Mouse (Mus musculus) forebrain, embryonic 12.5 days (tissue): ENCODE results near the gene Snapin. TPM values are rescaled to one million over a fixed set of nuclear protein-coding genes. Genes with fewer than 3 reads are reported as not detected.
A peak's percentile ranks its signal among the peaks of the same experiment; 100 is the strongest.

ENCODE experiments used
- ATAC-seq: fragments of 200-750 bp; cut with Nextera tagmentation; 2 replicates; pipeline ENCODE4 v1.8.0; 2017; ENCODE audit warnings: moderate TSS enrichment; ENCODE audit not compliant: low FRiP score
- H3K27ac ChIP-seq: fragments of 300-500 bp; sonication (generic); 2 replicates; pipeline ENCODE4 v1.5.1; 2016; ENCODE audit warnings: mild to moderate bottlenecking
- H3K27me3 ChIP-seq: fragments of 300-500 bp; sonication (generic); 2 replicates; pipeline ENCODE4 v1.6.1; 2016; ENCODE audit warnings: mild to moderate bottlenecking
- H3K36me3 ChIP-seq: fragments of 300-500 bp; sonication (generic); replicated peaks from 2 replicates; pipeline ENCODE4 v1.6.1; 2016; ENCODE audit warnings: mild to moderate bottlenecking
- H3K4me1 ChIP-seq: fragments of 300-500 bp; sonication (generic); 2 replicates; pipeline ENCODE4 v1.6.1; 2016
- H3K4me2 ChIP-seq: fragments of 300-500 bp; sonication (generic); 2 replicates; pipeline ENCODE4 v1.6.1; 2016; ENCODE audit warnings: mild to moderate bottlenecking, moderate library complexity
- H3K4me3 ChIP-seq: fragments of 300-500 bp; sonication (generic); replicated peaks from 2 replicates; pipeline ENCODE4 v1.5.1; 2016; ENCODE audit warnings: mild to moderate bottlenecking
- H3K9ac ChIP-seq: fragments of 300-500 bp; sonication (generic); 2 replicates; pipeline ENCODE4 v1.6.1; 2016; ENCODE audit warnings: mild to moderate bottlenecking
- H3K9me3 ChIP-seq: fragments of 300-500 bp; sonication (generic); 2 replicates; pipeline ENCODE4 v1.6.1; 2016
- WGBS: fragments of 180-500 bp; shearing (Covaris S2); methylation state at CpG from one replicate; pipeline ENCODE4 v1.1.7; 2016; 5-methylcytosine and 5-hydroxymethylcytosine counted together
- polyA plus RNA-seq: library from polyadenylated mRNA; unstranded; fragments of >200 nt; fragmentation: Nextera tagmentation; extraction: Ambion mirVana; gene quantifications from 2 replicates; pipeline ENCODE4 v1.2.1, GENCODE M21; 2016

Gene Snapin
- polyA plus RNA-seq, 1 experiment from 2014 or later = 73.2 TPM

DNA sequence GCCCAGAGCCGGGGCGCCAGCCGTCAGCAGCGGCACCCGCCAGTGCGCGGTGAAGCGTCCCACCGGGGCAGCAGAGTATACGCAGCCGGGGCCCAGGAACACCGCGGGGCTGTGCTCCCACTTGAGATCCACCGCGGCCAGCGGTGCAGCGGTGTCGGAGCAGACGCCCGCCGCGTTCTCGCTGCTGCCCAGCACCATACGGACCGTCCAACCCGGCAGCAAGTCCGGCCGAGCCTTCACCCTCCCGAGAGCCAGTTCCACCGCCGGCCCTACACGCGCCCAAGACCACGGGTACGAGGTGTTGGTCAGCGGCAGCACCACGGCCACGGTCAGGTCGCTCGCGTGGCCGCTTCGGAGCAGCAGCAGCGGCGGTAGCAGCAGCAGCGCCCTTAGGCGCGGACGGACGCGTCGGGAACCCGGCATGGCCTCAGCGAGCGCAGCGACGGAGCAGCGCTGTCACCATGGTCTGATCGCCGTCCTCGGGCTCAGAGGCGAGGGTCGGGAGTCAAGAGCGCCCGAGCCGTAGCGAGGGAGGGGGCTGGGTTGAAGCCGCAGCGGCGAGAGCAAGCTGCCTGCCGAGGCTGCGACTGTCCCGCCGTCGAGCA lies 25.6 kb downstream of the Snapin start:
- H3K27ac ChIP-seq = no peak overlapping the region
- 1% methylated on average over 75 of the region's 75 CpGs for WGBS

DNA sequence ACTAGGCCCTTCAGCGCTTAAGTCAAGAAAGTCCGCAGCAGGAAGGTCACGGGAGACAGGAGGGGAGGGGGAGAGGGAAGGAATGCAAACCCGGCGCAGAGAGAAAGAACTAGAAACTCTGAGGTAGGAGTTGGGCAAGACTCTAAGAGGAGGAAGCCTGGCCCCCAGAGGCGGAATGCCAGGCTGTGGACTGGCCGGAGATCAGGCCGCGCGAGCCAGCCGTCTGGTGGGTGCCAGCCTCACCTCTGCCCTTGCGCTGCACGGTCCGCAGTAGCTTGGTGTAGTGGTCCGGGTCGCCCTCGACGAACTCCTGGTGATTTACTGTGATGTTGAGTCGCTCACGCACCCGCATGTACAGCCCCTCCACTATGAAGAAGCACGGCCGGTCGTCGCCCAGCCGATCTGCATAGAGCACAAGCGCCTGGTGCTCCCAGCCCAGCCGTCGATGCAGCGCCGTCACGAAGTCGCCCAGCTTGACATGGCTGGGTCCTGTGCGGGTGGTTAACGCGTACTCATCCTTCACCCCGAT lies 26.2 kb downstream of the Snapin start:
- ATAC-seq = 0 out of 2 replicates have a peak, but pooled peaks have one; percentile 1
- no peak overlapping the region for H3K9ac ChIP-seq
- H3K27me3 ChIP-seq = peaks cover 74% of the 10 kb centered on the region
- peaks cover 14% of the 10 kb centered on the region for H3K4me1 ChIP-seq
- no peak overlapping the region for H3K27ac ChIP-seq
- H3K4me2 ChIP-seq = peak overlapping the region; percentile 90
- no peaks in the 10 kb centered on the region for H3K9me3 ChIP-seq
- H3K4me3 ChIP-seq = peak overlapping the region; percentile 50
- WGBS = 11% methylated on average over 37 of the region's 37 CpGs
- no peaks in the 10 kb centered on the region for H3K36me3 ChIP-seq

More for the DNA sequence above, 25.6 kb downstream of the Snapin start:
- Histone ChIP-seq H3K9me3 (no peaks in the 10 kb centered on the region), H3K4me3 (peak overlapping the region; percentile 50), H3K27me3 (peaks cover 71% of the 10 kb centered on the region), H3K36me3 (no peaks in the 10 kb centered on the region), H3K4me2 (peak overlapping the region; percentile 90), H3K4me1 (peaks cover 14% of the 10 kb centered on the region), H3K9ac (peak overlapping the region; percentile 43)
- ATAC-seq = 0 out of 2 replicates have a peak, but pooled peaks have one; percentile 27

DNA sequence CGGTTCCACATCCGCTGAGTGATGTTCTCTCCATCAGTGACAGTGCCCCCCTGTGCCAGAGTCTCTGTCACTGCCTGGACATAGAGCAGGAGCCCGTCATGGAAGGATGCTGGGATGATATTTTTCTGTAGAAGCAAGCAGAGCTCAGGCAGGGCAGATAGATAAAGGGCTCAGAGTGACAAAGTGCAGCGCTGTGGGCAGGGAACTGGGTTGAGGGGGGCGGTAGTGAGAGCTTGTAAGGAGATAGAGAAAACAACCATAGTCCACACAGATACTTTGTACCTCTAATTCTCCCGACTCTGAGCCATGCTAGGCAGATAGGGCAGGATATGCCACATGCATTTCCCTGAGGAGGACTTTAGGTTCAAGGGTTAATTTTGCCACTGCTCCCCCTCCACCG lies 28.3 kb downstream of the Snapin start:
- Histone ChIP-seq H3K27ac (no peak overlapping the region), H3K4me1 (peaks cover 14% of the 10 kb centered on the region), H3K9ac (no peak overlapping the region), H3K4me3 (no peak overlapping the region), H3K4me2 (no peak overlapping the region), H3K9me3 (no peaks in the 10 kb centered on the region), H3K36me3 (no peaks in the 10 kb centered on the region), H3K27me3 (peaks cover 67% of the 10 kb centered on the region)
- 31% methylated on average over 7 of the region's 7 CpGs for WGBS
- no peak for ATAC-seq

DNA sequence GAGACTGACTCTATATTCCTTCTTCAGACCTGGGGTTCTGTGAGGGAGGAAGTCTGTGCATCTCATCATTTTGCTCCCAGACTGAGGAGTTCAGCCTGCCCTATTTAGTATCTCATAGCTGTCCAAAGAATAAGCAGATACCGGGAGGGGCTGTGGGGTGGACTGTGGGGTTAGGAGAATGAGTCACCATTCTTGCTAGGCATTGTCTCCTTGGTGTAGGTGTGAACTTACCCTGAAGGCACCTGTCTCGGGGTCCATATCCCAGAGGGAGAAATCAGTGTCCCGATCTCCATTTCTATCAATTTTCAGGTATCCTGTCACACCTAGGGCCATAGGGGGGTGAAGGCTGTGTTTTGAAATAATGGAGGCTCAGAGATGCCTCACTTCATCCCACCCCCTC lies 28.9 kb downstream of the Snapin start:
- Histone ChIP-seq H3K27ac (no peak overlapping the region), H3K4me3 (no peak overlapping the region), H3K4me2 (no peak overlapping the region), H3K9me3 (no peaks in the 10 kb centered on the region), H3K36me3 (no peaks in the 10 kb centered on the region), H3K27me3 (peaks cover 65% of the 10 kb centered on the region), H3K4me1 (peaks cover 14% of the 10 kb centered on the region), H3K9ac (no peak overlapping the region)
- no peak for ATAC-seq
- 88% methylated on average over 3 of the region's 3 CpGs for WGBS

DNA sequence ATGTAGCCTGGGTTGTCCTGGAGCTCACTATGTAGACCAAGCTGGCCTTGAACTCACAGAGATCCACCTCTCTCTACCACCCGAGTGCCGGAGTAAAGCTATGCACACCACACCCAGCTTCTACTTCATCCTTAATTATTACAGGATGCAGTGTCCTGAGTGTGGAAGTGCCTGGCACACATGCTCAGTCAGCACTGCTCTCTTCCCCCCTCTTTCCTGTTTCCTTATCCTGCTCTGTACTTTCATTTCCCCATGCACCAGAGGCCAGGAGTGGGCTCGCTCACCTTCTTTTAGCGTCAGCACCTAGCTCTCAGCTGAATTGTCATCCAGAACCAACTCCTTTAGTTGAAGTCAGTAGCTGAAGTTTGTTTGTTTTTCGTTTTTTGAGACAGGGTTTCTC lies 30.5 kb downstream of the Snapin start:
- H3K4me2 ChIP-seq = no peak overlapping the region
- H3K27ac ChIP-seq = no peak overlapping the region
- no peak for ATAC-seq
- WGBS = 81% methylated on average over 5 of the region's 5 CpGs
- H3K9me3 ChIP-seq = no peaks in the 10 kb centered on the region
- no peak overlapping the region for H3K4me3 ChIP-seq
- H3K9ac ChIP-seq = no peak overlapping the region
- H3K27me3 ChIP-seq = peaks cover 52% of the 10 kb centered on the region
- no peaks in the 10 kb centered on the region for H3K36me3 ChIP-seq
- peaks cover 4% of the 10 kb centered on the region for H3K4me1 ChIP-seq

DNA sequence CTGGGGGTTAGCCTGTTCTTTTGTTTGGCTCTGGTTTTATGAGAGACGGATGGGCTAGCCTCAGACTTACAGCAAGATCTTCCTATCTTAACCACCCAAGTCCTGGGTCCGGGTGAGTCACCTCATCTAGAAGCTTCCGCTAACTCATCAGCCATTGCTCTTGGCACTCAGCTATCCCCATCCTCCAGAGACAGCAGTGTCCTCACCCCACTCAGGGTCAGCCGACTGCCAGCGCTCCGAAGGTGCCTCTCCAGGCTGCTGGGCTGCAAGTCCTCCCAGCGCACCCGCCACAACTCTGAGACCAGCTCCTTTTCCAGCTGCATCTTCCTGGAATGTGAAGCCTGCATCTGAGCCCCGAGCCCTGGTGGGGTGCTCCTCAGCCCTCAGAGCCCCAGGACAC lies 31.1 kb downstream of the Snapin start:
- ATAC-seq = no peak
- H3K4me2 ChIP-seq = no peak overlapping the region
- no peaks in the 10 kb centered on the region for H3K4me1 ChIP-seq
- no peaks in the 10 kb centered on the region for H3K36me3 ChIP-seq
- H3K4me3 ChIP-seq = no peak overlapping the region
- no peaks in the 10 kb centered on the region for H3K9me3 ChIP-seq
- no peak overlapping the region for H3K27ac ChIP-seq
- peaks cover 46% of the 10 kb centered on the region for H3K27me3 ChIP-seq
- H3K9ac ChIP-seq = no peak overlapping the region
- 73% methylated on average over 9 of the region's 9 CpGs for WGBS

DNA sequence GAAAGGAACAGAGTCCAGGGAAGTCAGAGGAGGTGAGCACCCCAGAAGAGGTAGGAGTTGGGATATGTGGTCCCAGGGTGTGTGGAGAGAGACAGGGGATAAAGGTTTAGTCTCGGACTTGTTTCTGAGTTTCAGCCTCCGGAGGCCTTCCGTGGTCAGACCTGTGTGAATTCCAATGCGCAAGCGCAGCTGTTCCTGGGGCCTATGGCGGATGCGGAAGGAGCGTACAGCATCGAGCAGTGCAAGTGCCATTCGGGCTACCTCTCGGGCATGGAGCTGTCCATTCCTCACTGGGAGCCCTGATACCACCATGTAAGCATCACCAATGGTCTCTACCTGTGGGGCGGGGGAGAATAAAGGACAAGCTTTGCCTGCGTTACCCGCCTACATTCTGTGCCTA lies 35.9 kb downstream of the Snapin start:
- Histone ChIP-seq H3K36me3 (no peaks in the 10 kb centered on the region), H3K9ac (no peak overlapping the region), H3K27me3 (peaks cover 9% of the 10 kb centered on the region; the same call in 1 of the 2 replicates), H3K4me1 (no peaks in the 10 kb centered on the region), H3K9me3 (no peaks in the 10 kb centered on the region), H3K4me3 (no peak overlapping the region), H3K4me2 (no peak overlapping the region), H3K27ac (no peak overlapping the region)
- ATAC-seq = no peak
- 90% methylated on average over 14 of the region's 14 CpGs for WGBS

DNA sequence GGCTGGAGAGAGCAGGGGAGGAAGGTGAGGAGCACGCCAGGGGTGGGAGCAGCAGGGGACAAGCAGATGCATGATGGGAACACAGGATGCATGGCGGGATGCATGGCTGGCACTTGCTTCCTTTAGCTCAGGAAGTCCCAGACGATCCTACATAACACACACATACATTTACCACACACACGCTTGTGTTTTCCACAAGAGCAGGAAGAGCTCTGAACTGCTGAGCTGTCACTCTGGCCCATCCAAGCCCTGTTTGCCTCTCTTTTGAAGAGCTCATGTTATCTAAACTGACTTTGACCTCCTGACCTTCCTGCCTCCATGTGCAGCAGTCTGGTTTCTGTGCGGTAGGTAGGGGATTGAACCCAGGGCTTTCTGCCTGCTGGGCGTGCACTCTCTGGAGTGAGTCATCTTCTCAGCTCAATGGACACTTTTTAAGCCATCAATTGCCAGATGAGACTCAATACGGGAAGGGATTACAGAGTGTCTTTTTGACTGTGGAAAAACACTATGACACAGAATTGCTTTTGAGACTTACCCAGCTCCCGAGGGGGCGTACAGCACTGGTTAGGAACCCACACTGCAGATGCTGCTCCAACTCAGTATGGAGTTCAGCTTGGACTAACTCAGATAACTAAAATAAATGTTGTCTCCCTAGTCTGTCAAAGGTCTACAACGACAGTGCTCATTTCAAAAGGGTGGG lies 39.3 kb downstream of the Snapin start:
- Histone ChIP-seq H3K4me3 (no peak overlapping the region), H3K9ac (no peak overlapping the region), H3K27me3 (peaks cover 7% of the 10 kb centered on the region; the same call in 1 of the 2 replicates), H3K27ac (0 out of 2 replicates have a peak overlapping the region, but pooled peaks have one; percentile 21), H3K4me1 (peaks cover 8% of the 10 kb centered on the region), H3K36me3 (no peaks in the 10 kb centered on the region), H3K9me3 (no peaks in the 10 kb centered on the region), H3K4me2 (no peak overlapping the region)
- 65% methylated on average over 10 of the region's 10 CpGs for WGBS
- no peak for ATAC-seq

DNA sequence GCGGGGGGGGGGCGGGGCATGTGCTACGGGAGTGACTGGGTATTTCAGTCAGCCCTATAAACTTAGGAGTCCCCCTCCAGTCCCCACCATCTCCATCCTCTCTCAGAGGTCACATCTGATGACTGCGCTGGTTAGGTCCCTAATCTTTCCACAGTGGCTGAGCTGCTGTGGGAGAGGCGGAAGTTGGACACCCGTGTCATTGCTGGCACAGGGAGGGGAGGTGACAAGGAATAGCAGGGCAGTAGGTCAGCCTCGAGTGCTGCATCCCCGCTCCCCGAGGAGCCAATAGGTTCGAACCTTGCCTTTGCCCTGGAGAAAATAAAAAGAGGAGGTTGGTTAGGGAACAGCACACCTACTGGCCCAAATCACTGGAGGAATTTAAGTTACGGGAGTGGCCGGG lies 40.0 kb downstream of the Snapin start:
- ATAC-seq = no peak
- no peak overlapping the region for H3K4me2 ChIP-seq
- H3K9me3 ChIP-seq = no peaks in the 10 kb centered on the region
- H3K4me3 ChIP-seq = no peak overlapping the region
- no peak overlapping the region for H3K27ac ChIP-seq
- 39% methylated on average over 12 of the region's 12 CpGs for WGBS
- peaks cover 7% of the 10 kb centered on the region; the same call in 1 of the 2 replicates for H3K27me3 ChIP-seq
- peaks cover 14% of the 10 kb centered on the region for H3K4me1 ChIP-seq
- H3K9ac ChIP-seq = no peak overlapping the region
- H3K36me3 ChIP-seq = no peaks in the 10 kb centered on the region

DNA sequence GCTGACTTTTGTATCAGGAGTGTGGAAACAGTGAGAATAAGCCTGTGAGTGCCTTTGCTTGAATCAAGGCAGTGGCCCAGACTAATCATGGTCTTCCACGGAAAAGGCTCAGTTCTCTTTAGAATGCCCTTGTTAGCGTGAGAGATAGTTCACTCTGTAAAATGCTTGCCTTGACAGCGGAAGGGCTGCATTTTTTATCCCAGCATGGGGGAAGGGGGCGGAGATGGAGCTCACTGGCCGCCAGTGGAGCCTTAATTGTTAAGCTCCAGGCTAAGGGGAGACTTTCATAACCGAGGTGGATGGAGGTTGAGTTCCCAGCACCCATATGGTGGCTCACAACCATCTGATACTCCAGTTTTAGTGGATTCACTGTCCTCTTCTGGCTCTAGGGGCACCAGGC lies 42.2 kb downstream of the Snapin start:
- Histone ChIP-seq H3K27me3 (peaks cover 7% of the 10 kb centered on the region; the same call in 1 of the 2 replicates), H3K4me1 (peaks cover 17% of the 10 kb centered on the region), H3K36me3 (no peaks in the 10 kb centered on the region), H3K27ac (no peak overlapping the region), H3K9me3 (no peaks in the 10 kb centered on the region), H3K4me2 (no peak overlapping the region), H3K4me3 (no peak overlapping the region), H3K9ac (no peak overlapping the region)
- WGBS = 19% methylated on average over 6 of the region's 6 CpGs
- no peak for ATAC-seq

DNA sequence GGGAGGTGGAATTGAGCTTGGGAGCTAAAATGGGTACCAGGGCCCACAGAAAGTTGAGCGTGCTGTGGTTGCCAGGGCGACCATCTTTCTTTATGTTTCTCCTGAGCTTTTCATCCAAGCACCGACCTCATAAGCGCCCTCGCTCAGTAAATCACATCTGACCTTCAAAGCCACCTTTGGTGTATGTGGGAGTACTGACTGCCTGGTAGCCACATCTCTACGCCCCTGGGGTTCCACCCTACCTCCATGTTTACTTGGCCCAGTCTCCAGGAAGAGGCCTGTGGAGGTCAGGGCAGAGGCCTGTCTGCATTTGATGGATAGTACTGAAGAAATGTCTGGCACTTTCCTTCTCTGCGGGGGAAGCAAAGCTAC lies 43.7 kb downstream of the Snapin start:
- peak overlapping the region; percentile 82 for H3K27ac ChIP-seq
- H3K27me3 ChIP-seq = peaks cover 5% of the 10 kb centered on the region; the same call in 1 of the 2 replicates
- peak overlapping the region; percentile 27 for H3K9ac ChIP-seq
- no peaks in the 10 kb centered on the region for H3K9me3 ChIP-seq
- peak; percentile 27; the same call in 1 of the 2 replicates for ATAC-seq
- peak overlapping the region; percentile 28 for H3K4me3 ChIP-seq
- peak overlapping the region; percentile 52 for H3K4me2 ChIP-seq
- 36% methylated on average over 7 of the region's 7 CpGs for WGBS
- H3K4me1 ChIP-seq = peaks cover 17% of the 10 kb centered on the region
- H3K36me3 ChIP-seq = no peaks in the 10 kb centered on the region

DNA sequence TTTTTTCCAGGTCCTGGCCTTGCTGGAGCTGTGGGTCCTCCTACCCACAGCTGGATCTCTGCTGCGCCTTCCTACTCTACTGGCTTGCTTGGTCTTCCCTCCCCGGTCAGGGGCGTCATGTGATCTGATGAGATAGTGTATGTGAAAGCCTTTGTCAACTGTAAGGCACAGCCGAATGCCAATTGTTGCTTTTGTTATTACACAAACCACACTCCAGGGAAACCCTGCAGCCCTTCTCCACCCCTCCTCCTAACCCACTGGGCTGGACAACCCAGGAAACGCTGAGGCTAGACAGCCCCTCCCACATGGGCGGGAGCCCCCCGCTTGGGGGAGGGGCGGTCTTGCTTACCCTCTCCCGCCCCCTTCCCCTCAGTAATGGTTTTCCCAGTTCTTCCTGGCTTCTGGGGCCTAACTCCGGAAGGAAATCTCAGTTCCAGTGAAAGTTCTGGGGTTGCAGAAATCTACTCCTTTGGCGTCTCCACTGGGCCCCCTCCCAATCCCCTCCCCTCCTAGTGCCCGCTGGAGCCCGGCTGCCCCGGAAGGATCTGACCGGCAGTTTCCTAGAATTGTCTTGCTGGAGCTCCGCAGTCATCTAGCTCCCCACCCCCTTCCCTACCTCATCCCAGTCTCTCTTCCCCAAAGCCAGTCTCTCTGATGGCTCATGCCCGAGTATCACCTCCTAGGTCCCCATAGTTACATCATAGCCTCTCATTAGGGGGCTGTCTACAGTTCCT lies 44.3 kb downstream of the Snapin start:
- Histone ChIP-seq H3K9me3 (no peaks in the 10 kb centered on the region), H3K27ac (peak overlapping the region; percentile 82), H3K36me3 (no peaks in the 10 kb centered on the region), H3K4me2 (peak overlapping the region; percentile 52), H3K27me3 (peaks cover 3% of the 10 kb centered on the region; the same call in 1 of the 2 replicates), H3K9ac (peak overlapping the region; percentile 27), H3K4me1 (peaks cover 17% of the 10 kb centered on the region), H3K4me3 (peak overlapping the region; percentile 28)
- ATAC-seq = peak; percentile 94
- under 1% methylated on average over 17 of the region's 17 CpGs for WGBS
